Mouse (Mus musculus) liver, embryonic 12.5 days (tissue): ENCODE measurements around the gene Itga4. TPM values are rescaled to one million over a fixed set of nuclear protein-coding genes. Genes with fewer than 3 reads are reported as not detected.

Source experiments
- ATAC-seq: fragments of 200-750 bp; cut with Nextera tagmentation; 2 replicates; pipeline ENCODE4 v1.8.0; 2017; ENCODE audit warnings: moderate number of reproducible peaks, mild to moderate bottlenecking, moderate library complexity
- H3K27ac ChIP-seq: fragments of 300-500 bp; sonication (generic); 2 replicates; pipeline ENCODE4 v1.5.1; 2016; ENCODE audit warnings: mild to moderate bottlenecking
- H3K27me3 ChIP-seq: fragments of 300-500 bp; sonication (generic); replicated peaks from 2 replicates; pipeline ENCODE4 v1.6.1; 2016; ENCODE audit warnings: mild to moderate bottlenecking, moderate library complexity
- H3K36me3 ChIP-seq: fragments of 300-500 bp; sonication (generic); 2 replicates; pipeline ENCODE4 v1.6.1; 2016; ENCODE audit warnings: mild to moderate bottlenecking, moderate library complexity
- H3K4me1 ChIP-seq: fragments of 300-500 bp; sonication (generic); 2 replicates; pipeline ENCODE4 v1.6.1; 2016
- H3K4me2 ChIP-seq: fragments of 300-500 bp; sonication (generic); 2 replicates; pipeline ENCODE4 v1.6.1; 2016; ENCODE audit warnings: mild to moderate bottlenecking, moderate library complexity
- H3K4me3 ChIP-seq: fragments of 300-500 bp; sonication (generic); 2 replicates; pipeline ENCODE4 v1.5.1; 2016; ENCODE audit warnings: mild to moderate bottlenecking, moderate library complexity
- H3K9ac ChIP-seq: fragments of 300-500 bp; sonication (generic); 2 replicates; pipeline ENCODE4 v1.6.1; 2016; ENCODE audit warnings: mild to moderate bottlenecking, moderate library complexity
- H3K9me3 ChIP-seq: fragments of 300-500 bp; sonication (generic); replicated peaks from 2 replicates; pipeline ENCODE4 v1.6.1; 2016; ENCODE audit warnings: mild to moderate bottlenecking, moderate library complexity
- WGBS: fragments of 180-500 bp; shearing (Covaris S2); methylation state at CpG from one replicate; pipeline ENCODE4 v1.1.7; 2016; ENCODE audit not compliant: insufficient replicate concordance; 5-methylcytosine and 5-hydroxymethylcytosine counted together
- polyA plus RNA-seq: library from polyadenylated mRNA; unstranded; fragments of >200 nt; fragmentation: Nextera tagmentation; extraction: Ambion mirVana; gene quantifications from 2 replicates; pipeline ENCODE4 v1.2.1, GENCODE M21; 2016

The Itga4 gene
- polyA plus RNA-seq, 1 experiment from 2014 or later: 36.9 TPM

DNA sequence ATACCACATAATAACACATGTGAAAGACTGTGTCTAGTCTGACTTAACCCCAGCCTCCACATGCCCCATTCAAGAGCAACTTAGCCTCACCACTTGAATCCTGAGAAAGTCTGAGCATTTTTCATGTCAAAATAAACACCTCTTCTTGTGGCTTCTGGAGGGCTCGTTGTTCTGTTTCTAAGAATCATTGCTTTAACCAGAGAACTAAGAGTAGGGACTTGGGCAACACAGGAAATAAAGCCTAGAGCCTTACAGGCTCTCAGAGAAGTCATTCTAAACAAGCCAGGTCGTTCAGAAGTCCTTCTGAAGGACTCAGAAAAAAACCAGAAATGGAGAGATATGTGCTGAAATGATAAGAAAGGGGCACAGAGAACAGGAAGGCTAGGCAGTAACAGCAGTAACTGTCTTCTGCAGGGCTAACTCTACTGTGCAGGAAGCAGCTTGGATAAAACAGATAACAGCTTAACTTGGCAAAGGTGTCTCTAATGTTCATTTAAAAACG, 14.9 kb downstream of the Itga4 start:
- Histone ChIP-seq H3K4me3 (peak overlapping the region; percentile 33), H3K9ac (peak overlapping the region; percentile 52)

DNA sequence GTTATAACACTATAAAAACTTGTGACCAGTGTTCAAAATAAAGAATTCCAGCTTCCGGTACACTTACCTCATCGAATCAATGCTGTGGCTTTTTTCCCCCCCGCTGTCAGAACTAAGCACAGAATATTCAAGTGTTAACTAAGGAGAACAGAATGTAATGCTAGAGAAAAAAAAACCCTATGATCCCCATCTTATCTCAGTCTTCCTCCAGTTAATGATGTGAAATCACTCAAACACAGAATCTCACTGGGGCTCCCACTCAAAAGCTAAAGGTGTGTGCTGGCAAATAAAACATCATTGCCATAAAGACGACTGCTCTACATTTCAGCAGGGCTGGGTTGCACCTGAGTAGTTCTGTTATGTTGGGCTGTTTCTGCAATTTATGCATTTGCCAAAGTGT, 16.6 kb downstream of the Itga4 start:
- Histone ChIP-seq H3K4me1 (peaks cover 66% of the 10 kb centered on the region), H3K9me3 (no peaks in the 10 kb centered on the region), H3K27ac (0 out of 2 replicates have a peak overlapping the region, but pooled peaks have one; percentile 28), H3K4me2 (peak overlapping the region; percentile 13; the same call in 1 of the 2 replicates), H3K27me3 (no peaks in the 10 kb centered on the region), H3K4me3 (no peak overlapping the region), H3K36me3 (peaks cover 74% of the 10 kb centered on the region), H3K9ac (no peak overlapping the region)
- no peak for ATAC-seq
- WGBS: 68% methylated on average over 4 of the region's 4 CpGs

More for the DNA sequence above, 14.9 kb downstream of the Itga4 start:
- WGBS: 8% methylated on average over 3 of the region's 3 CpGs
- Histone ChIP-seq H3K4me2 (peak overlapping the region; percentile 66), H3K9me3 (no peaks in the 10 kb centered on the region), H3K27ac (peak overlapping the region; percentile 96), H3K36me3 (peaks cover 67% of the 10 kb centered on the region), H3K27me3 (no peaks in the 10 kb centered on the region), H3K4me1 (peaks cover 80% of the 10 kb centered on the region)
- ATAC-seq: peak; percentile 94

DNA sequence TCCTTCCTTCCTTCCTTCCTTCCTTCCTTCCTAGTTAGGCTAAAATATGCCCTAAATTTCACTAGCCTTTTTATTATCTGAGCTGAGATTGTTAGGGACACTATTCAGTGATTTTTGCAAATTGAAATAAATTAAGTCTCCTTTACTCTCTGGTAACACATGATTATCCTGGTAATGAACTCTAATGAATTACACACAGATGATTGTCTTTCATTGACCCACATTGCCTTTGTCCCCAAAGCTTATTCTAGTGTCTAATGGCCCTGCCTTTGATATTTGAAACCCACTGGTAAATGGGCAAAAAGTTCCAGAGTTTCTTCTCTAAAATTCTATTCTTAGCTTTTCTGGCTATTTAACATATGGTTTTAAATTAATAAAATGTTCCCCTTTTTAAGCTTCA, 23.4 kb downstream of the Itga4 start:
- peaks cover 80% of the 10 kb centered on the region for H3K36me3 ChIP-seq
- H3K9ac ChIP-seq: no peak overlapping the region
- H3K27ac ChIP-seq: no peak overlapping the region
- H3K4me3 ChIP-seq: no peak overlapping the region
- 0 out of 2 replicates have a peak, but pooled peaks cover under 1% of the 10 kb centered on the region for H3K4me1 ChIP-seq
- no peaks in the 10 kb centered on the region for H3K27me3 ChIP-seq
- no peak overlapping the region for H3K4me2 ChIP-seq
- no peak for ATAC-seq
- H3K9me3 ChIP-seq: no peaks in the 10 kb centered on the region

DNA sequence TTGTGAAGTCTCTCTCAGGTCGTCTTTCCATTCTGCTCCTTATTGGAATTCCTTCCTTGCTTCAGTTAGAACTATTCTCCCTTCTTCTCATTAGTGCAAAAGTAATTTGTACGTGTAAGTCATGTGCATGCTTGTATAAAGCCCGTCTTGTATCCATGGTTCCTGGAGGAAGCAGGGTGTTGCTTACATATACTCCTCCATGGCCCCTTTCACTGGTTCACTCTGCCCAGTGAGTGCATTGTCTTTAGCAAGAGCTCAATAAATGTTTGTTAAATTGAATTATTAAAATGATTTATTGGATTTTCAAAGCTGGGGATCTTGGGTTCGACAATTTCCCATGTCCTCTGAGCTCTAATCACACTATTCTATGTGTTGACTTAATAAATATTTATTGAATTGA, 29.0 kb downstream of the Itga4 start:
- ATAC-seq: no peak
- Histone ChIP-seq H3K36me3 (peaks cover 81% of the 10 kb centered on the region), H3K4me2 (no peak overlapping the region), H3K9me3 (no peaks in the 10 kb centered on the region), H3K27ac (no peak overlapping the region), H3K4me1 (no peaks in the 10 kb centered on the region), H3K9ac (no peak overlapping the region), H3K4me3 (no peak overlapping the region), H3K27me3 (no peaks in the 10 kb centered on the region)
- WGBS: 85% methylated on average over 4 of the region's 4 CpGs

DNA sequence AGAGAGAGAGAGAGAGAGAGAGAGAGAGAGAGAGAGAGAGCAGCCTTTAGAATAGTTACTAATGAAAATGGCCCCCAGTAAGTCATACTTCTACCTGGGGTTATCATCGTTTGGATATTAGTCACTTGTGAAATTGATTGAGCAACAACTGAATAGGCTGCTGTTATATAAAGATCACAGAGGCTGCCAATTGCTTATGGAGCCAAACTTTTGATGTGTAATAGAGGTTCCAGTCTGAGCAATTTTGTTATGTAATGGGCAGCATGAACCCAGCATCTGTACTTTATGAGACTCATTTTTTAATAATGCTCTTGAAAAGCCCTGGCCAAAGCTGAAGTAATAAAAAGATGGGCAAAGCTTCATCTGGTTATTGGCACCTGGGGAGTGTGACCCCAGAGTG, 34.9 kb downstream of the Itga4 start:
- Histone ChIP-seq H3K4me3 (no peak overlapping the region), H3K4me1 (no peaks in the 10 kb centered on the region), H3K4me2 (no peak overlapping the region), H3K9ac (no peak overlapping the region), H3K27me3 (no peaks in the 10 kb centered on the region), H3K27ac (no peak overlapping the region), H3K36me3 (peaks cover 86% of the 10 kb centered on the region), H3K9me3 (no peaks in the 10 kb centered on the region)
- 64% methylated on average over 1 of the region's 1 CpGs for WGBS
- ATAC-seq: no peak

DNA sequence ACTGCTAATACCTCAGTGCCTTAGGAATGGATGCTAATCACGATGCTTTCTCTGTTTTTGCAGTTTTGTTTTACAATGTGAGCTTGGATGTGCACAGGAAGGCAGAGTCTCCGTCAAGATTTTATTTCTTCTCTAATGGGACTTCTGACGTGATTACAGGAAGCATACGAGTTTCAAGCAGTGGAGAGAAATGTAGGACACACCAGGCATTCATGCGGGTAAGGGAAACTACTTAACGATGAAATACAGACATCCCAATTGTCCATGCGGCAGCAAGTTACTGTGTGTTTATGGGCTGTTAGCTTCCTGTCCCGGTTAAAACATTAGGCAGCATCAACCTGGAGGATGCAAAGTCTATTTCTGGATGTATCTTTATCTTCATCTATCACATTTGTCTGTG, 36.7 kb downstream of the Itga4 start:
- peaks cover 91% of the 10 kb centered on the region for H3K36me3 ChIP-seq
- no peak for ATAC-seq
- H3K27me3 ChIP-seq: no peaks in the 10 kb centered on the region
- H3K9ac ChIP-seq: no peak overlapping the region
- no peak overlapping the region for H3K4me2 ChIP-seq
- H3K27ac ChIP-seq: no peak overlapping the region
- H3K4me1 ChIP-seq: no peaks in the 10 kb centered on the region
- no peaks in the 10 kb centered on the region for H3K9me3 ChIP-seq
- no peak overlapping the region for H3K4me3 ChIP-seq
- WGBS: 90% methylated on average over 8 of the region's 8 CpGs

DNA sequence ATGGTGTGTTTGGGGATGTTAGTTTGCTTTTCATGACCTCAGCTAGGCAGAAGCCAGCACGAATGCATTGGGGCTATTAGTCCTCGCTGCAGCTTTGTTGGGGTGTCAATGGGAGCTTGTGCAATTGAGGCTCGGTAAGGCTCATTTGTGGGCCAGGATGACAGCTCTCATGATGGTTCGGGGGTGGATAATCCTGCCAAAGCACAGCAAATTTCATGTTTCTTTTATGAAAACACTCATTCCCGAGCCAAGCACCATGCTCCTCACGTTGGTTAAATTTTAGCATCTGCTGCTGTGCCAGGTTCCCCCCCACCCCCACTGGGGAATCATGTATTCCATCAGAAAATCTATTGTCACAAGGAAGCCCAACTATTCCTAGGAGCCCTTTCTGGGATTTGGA, 37.2 kb downstream of the Itga4 start:
- Histone ChIP-seq H3K9me3 (no peaks in the 10 kb centered on the region), H3K4me1 (no peaks in the 10 kb centered on the region), H3K4me2 (no peak overlapping the region), H3K27ac (no peak overlapping the region), H3K4me3 (no peak overlapping the region), H3K27me3 (no peaks in the 10 kb centered on the region), H3K9ac (no peak overlapping the region), H3K36me3 (peaks cover 89% of the 10 kb centered on the region)
- 87% methylated on average over 6 of the region's 6 CpGs for WGBS
- ATAC-seq: no peak

DNA sequence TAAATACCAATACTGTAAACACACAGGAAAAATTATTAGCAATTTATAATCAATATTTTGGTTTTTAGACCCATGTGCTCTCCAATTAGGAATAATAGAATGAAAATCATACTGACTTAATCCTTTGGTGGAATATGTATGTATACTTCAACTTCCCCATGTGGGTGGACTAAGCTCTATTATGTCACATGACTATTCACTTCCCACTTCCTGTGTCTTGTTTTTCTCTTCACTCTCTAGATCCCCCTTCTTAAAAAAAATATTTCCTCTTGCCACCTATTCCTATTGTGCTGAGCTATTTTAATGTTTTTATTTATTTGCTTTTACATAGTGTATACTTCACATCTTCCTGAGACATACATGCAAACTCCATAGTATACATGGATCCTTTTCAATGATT, 47.2 kb downstream of the Itga4 start:
- H3K4me2 ChIP-seq: no peak overlapping the region
- no peaks in the 10 kb centered on the region for H3K9me3 ChIP-seq
- H3K9ac ChIP-seq: no peak overlapping the region
- H3K27ac ChIP-seq: no peak overlapping the region
- peaks cover 75% of the 10 kb centered on the region for H3K36me3 ChIP-seq
- no peak overlapping the region for H3K4me3 ChIP-seq
- H3K27me3 ChIP-seq: no peaks in the 10 kb centered on the region
- no peaks in the 10 kb centered on the region for H3K4me1 ChIP-seq
- ATAC-seq: no peak

DNA sequence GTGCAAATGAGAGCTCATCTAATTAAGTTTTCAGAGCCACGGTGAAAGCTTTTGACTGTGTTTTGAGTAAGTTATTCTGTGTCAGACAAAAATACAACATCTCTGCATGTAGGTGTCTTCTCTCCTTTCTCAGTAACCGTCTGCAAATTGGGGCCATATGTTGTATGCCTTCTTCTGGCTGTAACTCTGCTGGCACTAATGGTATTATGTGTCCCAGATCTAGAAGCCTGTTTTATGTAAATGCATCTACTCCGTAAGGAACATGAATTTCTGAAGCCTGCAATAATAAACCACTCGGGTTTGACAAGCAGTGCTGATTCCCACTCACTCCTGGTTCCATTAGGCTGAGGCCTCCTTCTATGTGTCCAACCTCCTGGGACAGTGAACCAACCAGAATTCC, 52.3 kb downstream of the Itga4 start:
- ATAC-seq: no peak
- WGBS: 89% methylated on average over 4 of the region's 4 CpGs
- Histone ChIP-seq H3K4me1 (no peaks in the 10 kb centered on the region), H3K9me3 (no peaks in the 10 kb centered on the region), H3K27ac (no peak overlapping the region), H3K4me2 (no peak overlapping the region), H3K27me3 (no peaks in the 10 kb centered on the region), H3K9ac (no peak overlapping the region), H3K4me3 (no peak overlapping the region), H3K36me3 (peaks cover 93% of the 10 kb centered on the region)

DNA sequence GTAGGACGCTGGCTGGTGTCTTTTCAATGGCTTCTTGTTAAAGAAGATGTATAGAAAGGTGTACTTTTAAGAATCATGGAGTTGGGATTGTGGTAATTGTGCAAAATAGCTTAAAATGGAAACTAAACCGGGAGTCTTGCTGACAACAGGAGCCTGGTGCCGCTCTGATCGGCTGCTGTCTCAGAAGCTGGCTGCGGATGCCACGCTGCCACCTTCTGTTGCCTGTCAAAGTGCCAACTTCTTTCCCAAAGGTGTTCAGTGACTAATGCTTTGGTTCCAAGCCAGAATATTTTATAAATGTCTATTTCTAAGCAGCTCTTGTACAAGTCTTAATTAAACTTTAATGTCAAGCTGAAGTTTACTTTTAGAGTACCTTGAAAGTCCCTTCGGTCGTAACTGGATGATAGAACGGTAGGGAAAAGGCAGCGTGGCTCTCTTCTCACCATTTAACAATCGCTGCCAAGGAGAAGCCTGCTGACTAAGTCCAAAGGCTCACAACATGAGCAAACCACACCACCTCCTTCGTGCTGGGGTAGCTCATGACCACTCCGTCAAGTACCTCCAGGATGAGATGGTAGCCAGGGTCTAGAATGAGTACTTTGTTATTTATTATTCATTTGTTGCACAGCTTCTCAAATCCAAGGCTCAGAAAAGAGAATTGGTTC, 54.4 kb downstream of the Itga4 start:
- Histone ChIP-seq H3K36me3 (peaks cover 95% of the 10 kb centered on the region), H3K27me3 (no peaks in the 10 kb centered on the region), H3K9me3 (no peaks in the 10 kb centered on the region), H3K4me1 (no peaks in the 10 kb centered on the region), H3K4me3 (no peak overlapping the region), H3K27ac (no peak overlapping the region), H3K9ac (no peak overlapping the region), H3K4me2 (no peak overlapping the region)
- ATAC-seq: no peak
- WGBS: 91% methylated on average over 13 of the region's 13 CpGs

DNA sequence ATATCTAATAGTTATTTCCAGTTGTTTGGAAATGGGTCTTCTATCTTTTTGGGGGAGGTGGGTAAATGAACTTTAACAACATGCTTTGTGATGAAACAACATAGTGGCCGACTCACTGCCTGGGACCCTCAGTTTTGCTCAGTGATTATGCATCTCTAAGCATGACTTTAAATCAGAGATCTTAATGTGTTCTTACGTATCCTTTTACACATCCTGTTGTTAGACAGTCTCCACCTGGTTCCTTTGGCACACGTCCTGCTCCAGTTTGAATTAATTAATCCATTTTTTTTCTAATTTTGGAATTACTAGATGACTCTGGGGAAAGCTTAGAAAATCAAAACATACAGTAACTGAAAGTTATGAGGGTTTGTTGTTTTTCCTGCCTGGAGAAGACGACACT, 57.3 kb downstream of the Itga4 start:
- Histone ChIP-seq H3K27me3 (no peaks in the 10 kb centered on the region), H3K9ac (no peak overlapping the region), H3K27ac (no peak overlapping the region), H3K4me1 (no peaks in the 10 kb centered on the region), H3K4me3 (no peak overlapping the region), H3K4me2 (no peak overlapping the region), H3K9me3 (no peaks in the 10 kb centered on the region), H3K36me3 (peaks cover 97% of the 10 kb centered on the region)
- 87% methylated on average over 4 of the region's 4 CpGs for WGBS
- no peak for ATAC-seq

DNA sequence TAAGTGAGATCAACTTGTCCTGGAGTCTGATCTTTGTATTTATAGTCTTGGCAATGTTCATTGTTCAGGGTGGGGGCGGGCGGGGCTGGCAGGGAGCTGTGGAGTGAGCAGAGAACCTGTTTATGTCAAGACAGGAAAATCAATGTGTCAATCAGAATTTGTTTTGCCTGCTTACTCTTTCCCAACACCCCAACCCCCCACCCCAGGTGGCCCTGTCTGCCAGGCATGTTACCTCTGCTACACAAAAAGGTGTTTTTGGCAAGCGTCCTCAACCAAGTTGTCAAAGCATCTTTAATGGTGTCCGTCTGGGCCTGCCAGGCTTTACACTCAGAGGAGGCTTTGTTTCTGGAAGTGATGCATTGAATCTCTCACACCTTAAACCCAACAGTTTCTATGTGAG, 59.9 kb downstream of the Itga4 start:
- no peak for ATAC-seq
- Histone ChIP-seq H3K27ac (no peak overlapping the region), H3K4me3 (no peak overlapping the region), H3K9ac (no peak overlapping the region), H3K9me3 (no peaks in the 10 kb centered on the region), H3K36me3 (peaks cover 93% of the 10 kb centered on the region), H3K27me3 (no peaks in the 10 kb centered on the region), H3K4me1 (no peaks in the 10 kb centered on the region), H3K4me2 (no peak overlapping the region)
- WGBS: 91% methylated on average over 4 of the region's 4 CpGs
